Mouse (Mus musculus) heart, embryonic 12.5 days (tissue): ENCODE measurements around the gene Heatr3. TPM values are rescaled to one million over a fixed set of nuclear protein-coding genes. Genes with fewer than 3 reads are reported as not detected.

Experiments used
- ATAC-seq: fragments of 200-750 bp; cut with Nextera tagmentation; 2 replicates; pipeline ENCODE4 v1.8.0; 2017; ENCODE audit warnings: moderate TSS enrichment, moderate library complexity; ENCODE audit not compliant: insufficient number of reproducible peaks, low FRiP score
- H3K27ac ChIP-seq: fragments of 300-500 bp; sonication (generic); 2 replicates; pipeline ENCODE4 v1.5.1; 2016; ENCODE audit warnings: mild to moderate bottlenecking, moderate library complexity; ENCODE audit not compliant: poor library complexity, severe bottlenecking
- H3K27me3 ChIP-seq: fragments of 300-500 bp; sonication (generic); replicated peaks from 2 replicates; pipeline ENCODE4 v1.6.1; 2016; ENCODE audit warnings: mild to moderate bottlenecking, moderate library complexity
- H3K36me3 ChIP-seq: fragments of 300-500 bp; sonication (generic); 2 replicates; pipeline ENCODE4 v1.6.1; 2016; ENCODE audit warnings: mild to moderate bottlenecking, moderate library complexity
- H3K4me1 ChIP-seq: fragments of 300-500 bp; sonication (generic); replicated peaks from 2 replicates; pipeline ENCODE4 v1.6.1; 2016; ENCODE audit warnings: mild to moderate bottlenecking
- H3K4me2 ChIP-seq: fragments of 300-500 bp; sonication (generic); 2 replicates; pipeline ENCODE4 v1.6.1; 2016; ENCODE audit warnings: mild to moderate bottlenecking, moderate library complexity
- H3K4me3 ChIP-seq: fragments of 300-500 bp; sonication (generic); 2 replicates; pipeline ENCODE4 v1.5.1; 2016; ENCODE audit warnings: mild to moderate bottlenecking
- H3K9ac ChIP-seq: fragments of 300-500 bp; sonication (generic); 2 replicates; pipeline ENCODE4 v1.6.1; 2016; ENCODE audit warnings: mild to moderate bottlenecking, moderate library complexity
- H3K9me3 ChIP-seq: fragments of 300-500 bp; sonication (generic); replicated peaks from 2 replicates; pipeline ENCODE4 v1.6.1; 2016; ENCODE audit warnings: mild to moderate bottlenecking, moderate library complexity
- WGBS: fragments of 180-500 bp; shearing (Covaris S2); methylation state at CpG from one replicate; pipeline ENCODE4 v1.1.7; 2016; 5-methylcytosine and 5-hydroxymethylcytosine counted together
- polyA plus RNA-seq: library from polyadenylated mRNA; unstranded; fragments of >200 nt; fragmentation: Nextera tagmentation; extraction: Ambion mirVana; gene quantifications from 2 replicates; pipeline ENCODE4 v1.2.1, GENCODE M21; 2016

Heatr3 gene
- polyA plus RNA-seq, 1 experiment from 2014 or later: 33.2 TPM

DNA sequence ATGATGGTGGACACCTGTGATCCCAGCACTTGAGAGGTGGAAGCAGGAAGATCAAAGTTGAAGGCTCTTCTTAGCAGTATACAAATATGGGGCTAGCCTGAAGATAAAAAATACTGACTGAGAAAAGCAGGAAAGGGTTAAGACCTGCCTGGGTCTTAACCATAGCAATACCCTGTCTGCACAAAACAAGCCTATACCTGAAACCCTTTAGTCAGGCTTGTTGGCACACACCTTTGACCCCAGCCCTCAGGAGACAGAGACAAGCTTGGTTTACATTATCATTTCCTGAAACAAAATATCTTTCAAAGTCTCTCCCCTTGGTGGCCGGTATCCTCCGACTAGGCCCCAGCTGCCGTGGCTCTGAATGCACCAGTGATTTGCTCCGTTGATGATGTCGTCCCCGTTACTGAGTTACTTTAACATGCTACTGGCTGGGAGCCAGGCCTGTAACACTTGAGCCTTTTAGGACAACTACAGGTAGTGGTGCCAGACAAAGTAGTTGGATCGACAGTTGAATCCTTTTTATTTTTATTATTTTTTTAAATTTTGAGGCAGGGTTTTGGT lies 6.8 kb upstream of the Heatr3 start:
- no peaks in the 10 kb centered on the region for H3K27me3 ChIP-seq
- peaks cover 64% of the 10 kb centered on the region for H3K36me3 ChIP-seq
- H3K27ac ChIP-seq: no peak overlapping the region
- no peaks in the 10 kb centered on the region for H3K4me1 ChIP-seq
- no peak overlapping the region for H3K9ac ChIP-seq
- WGBS: 69% methylated on average over 7 of the region's 7 CpGs
- no peak overlapping the region for H3K4me3 ChIP-seq
- H3K9me3 ChIP-seq: no peaks in the 10 kb centered on the region
- ATAC-seq: no peak
- H3K4me2 ChIP-seq: no peak overlapping the region

DNA sequence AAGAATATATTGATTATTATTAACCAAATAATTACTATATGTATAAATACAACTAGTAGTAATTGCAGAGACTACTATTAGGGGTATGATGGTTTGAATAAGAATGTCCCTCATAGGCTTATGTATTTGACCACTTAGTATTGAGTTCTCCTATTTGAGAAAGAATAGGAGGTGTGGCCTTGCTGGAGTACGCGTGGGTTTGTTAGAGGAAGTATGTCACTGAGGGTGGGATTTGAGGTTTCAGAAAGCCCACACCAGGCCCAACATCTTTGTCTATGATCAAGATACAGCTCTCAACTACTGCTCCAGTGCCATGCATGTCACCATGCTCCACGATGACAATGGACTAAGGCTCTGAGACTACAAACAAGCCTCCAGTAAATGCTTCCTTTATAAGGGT lies 1.6 kb downstream of the Heatr3 start:
- Histone ChIP-seq H3K4me1 (peaks cover 10% of the 10 kb centered on the region), H3K36me3 (peaks cover 43% of the 10 kb centered on the region), H3K4me3 (no peak overlapping the region), H3K4me2 (no peak overlapping the region), H3K27ac (no peak overlapping the region), H3K27me3 (no peaks in the 10 kb centered on the region), H3K9ac (no peak overlapping the region), H3K9me3 (no peaks in the 10 kb centered on the region)
- 92% methylated on average over 3 of the region's 3 CpGs for WGBS
- ATAC-seq: no peak

DNA sequence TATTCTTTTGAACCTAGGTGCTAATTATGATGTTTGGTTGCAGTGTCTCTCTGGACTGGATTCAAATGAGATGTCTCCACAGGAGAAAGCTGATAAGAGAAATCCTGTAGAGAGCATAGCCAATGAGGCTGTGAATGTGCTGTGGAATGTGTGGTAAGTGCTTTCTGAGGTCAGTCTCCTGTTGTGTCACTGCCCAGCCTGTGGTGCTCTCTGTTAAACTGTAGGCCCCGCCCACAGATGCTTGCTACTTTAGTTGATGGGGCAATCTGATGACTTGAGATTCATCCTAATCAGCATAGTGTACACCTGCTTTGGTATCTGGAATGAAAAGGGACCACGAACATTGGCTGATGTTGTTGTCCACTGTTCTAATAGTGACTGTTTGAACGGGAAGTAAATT lies 4.0 kb downstream of the Heatr3 start:
- ATAC-seq: no peak
- 91% methylated on average over 3 of the region's 3 CpGs for WGBS
- peaks cover 39% of the 10 kb centered on the region for H3K36me3 ChIP-seq

DNA sequence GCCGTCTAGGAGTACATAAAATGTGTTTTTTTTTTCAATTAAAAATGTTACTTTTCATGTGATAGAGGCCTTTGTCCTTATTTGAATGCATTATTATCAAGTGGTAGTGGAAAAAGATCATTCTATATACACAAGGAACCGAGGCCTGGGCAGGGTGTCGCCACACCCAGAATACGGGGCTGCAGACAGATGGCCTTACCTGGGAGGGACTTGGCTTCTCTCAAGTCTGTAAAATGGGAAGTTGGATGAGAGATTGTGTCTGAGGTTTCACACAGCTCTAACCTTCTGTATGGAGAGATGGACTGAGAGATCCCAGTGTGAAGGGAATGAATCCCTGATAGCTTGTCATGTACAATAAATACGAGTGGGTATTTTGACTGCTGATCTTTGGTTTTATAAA lies 6.4 kb downstream of the Heatr3 start:
- Histone ChIP-seq H3K4me2 (no peak overlapping the region), H3K4me3 (no peak overlapping the region), H3K27me3 (no peaks in the 10 kb centered on the region), H3K36me3 (peaks cover 60% of the 10 kb centered on the region), H3K27ac (no peak overlapping the region), H3K9me3 (no peaks in the 10 kb centered on the region), H3K9ac (no peak overlapping the region), H3K4me1 (peaks cover 3% of the 10 kb centered on the region)
- no peak for ATAC-seq
- WGBS: 85% methylated on average over 5 of the region's 5 CpGs

More for the DNA sequence above, 4.0 kb downstream of the Heatr3 start:
- Histone ChIP-seq H3K4me1 (peaks cover 10% of the 10 kb centered on the region), H3K9ac (no peak overlapping the region), H3K27ac (no peak overlapping the region), H3K9me3 (no peaks in the 10 kb centered on the region), H3K4me2 (no peak overlapping the region), H3K27me3 (no peaks in the 10 kb centered on the region), H3K4me3 (no peak overlapping the region)

DNA sequence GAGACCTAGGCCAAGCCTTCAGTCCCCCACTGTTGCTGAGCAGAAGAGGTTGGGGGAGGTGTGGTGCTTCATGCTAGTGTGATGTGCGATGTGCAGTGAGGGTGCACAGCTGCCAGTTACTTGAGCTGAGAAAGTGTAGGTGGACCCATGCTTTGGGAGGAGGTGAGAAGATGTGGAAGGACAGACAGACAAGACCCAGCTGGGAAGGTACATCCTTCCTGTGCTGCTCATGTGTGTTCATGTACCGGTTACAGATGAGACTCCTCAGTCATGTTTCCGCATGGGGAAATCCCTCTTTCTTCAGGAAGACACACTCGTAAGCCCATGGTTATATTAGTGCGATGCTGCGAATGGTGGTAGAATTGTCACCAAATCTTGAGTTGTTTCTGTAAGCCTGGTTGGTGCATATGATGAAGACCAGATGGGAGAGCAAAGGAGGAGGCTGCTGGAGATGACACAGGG lies 13.3 kb downstream of the Heatr3 start:
- Histone ChIP-seq H3K4me3 (no peak overlapping the region), H3K9ac (no peak overlapping the region), H3K27me3 (no peaks in the 10 kb centered on the region), H3K9me3 (no peaks in the 10 kb centered on the region), H3K4me1 (no peaks in the 10 kb centered on the region), H3K4me2 (no peak overlapping the region), H3K36me3 (peaks cover 73% of the 10 kb centered on the region), H3K27ac (no peak overlapping the region)
- 96% methylated on average over 6 of the region's 6 CpGs for WGBS
- no peak for ATAC-seq

DNA sequence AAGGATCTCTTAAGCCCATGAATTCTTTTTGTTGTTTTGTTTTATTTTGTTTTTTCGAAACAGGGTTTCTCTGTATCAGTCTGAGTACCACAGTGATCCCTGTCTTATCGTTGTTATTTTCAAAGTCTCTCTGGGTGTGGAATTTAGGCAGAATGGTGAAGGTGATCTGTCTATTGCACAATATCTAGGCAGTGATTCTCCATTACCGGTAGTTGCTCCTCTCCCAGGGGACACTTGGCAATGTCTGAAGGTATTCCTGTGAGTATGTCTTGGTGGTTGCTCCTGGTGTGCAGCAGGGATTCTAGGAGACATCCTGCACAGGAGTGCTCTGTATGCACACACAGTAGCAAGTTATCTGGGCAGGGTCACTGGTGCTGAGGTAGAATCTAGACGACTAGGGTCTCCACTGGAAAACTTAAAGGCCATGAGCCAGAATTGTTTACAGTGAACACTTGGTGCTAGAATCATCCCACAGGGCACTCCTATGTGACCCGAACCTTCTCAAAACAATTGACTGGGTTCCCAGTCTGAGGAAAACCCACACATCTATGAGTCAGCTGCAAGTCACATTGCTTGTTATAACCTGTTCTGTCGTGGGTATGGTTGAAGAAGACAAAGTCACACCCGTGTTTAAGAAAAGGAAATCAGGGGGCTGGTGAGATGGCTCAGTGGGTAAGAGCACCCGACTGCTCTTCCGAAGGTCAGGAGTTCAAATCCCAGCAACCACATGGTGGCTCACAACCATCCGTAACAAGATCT lies 22.8 kb downstream of the Heatr3 start:
- no peak for ATAC-seq
- no peak overlapping the region for H3K4me3 ChIP-seq
- H3K27me3 ChIP-seq: no peaks in the 10 kb centered on the region
- no peaks in the 10 kb centered on the region for H3K4me1 ChIP-seq
- H3K27ac ChIP-seq: no peak overlapping the region
- peaks cover 81% of the 10 kb centered on the region for H3K36me3 ChIP-seq
- H3K4me2 ChIP-seq: no peak overlapping the region
- H3K9me3 ChIP-seq: no peaks in the 10 kb centered on the region
- WGBS: 86% methylated on average over 10 of the region's 10 CpGs
- H3K9ac ChIP-seq: no peak overlapping the region

DNA sequence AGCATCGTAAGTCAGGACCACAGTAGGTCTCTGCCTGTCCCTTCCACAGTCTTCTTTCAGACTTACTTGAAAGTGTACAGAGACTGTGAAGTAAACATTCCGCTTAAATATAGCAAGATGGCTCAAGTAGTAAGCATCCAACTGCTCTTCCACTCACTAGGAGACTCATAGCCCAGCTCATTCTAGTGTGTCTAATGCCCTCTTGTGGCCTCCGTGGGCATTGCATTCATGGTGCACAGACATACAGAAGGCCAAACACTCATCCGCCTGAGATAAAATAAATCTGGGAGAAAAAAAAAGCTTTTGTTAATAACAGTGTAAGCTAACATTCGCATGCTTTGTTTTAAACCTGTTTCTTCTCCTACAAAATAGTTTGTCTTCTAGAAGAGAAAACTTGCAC lies 23.8 kb downstream of the Heatr3 start:
- Histone ChIP-seq H3K27ac (no peak overlapping the region), H3K4me1 (no peaks in the 10 kb centered on the region), H3K9me3 (no peaks in the 10 kb centered on the region), H3K4me3 (no peak overlapping the region), H3K4me2 (no peak overlapping the region), H3K9ac (no peak overlapping the region), H3K36me3 (peaks cover 81% of the 10 kb centered on the region), H3K27me3 (no peaks in the 10 kb centered on the region)
- 77% methylated on average over 5 of the region's 5 CpGs for WGBS
- ATAC-seq: no peak

DNA sequence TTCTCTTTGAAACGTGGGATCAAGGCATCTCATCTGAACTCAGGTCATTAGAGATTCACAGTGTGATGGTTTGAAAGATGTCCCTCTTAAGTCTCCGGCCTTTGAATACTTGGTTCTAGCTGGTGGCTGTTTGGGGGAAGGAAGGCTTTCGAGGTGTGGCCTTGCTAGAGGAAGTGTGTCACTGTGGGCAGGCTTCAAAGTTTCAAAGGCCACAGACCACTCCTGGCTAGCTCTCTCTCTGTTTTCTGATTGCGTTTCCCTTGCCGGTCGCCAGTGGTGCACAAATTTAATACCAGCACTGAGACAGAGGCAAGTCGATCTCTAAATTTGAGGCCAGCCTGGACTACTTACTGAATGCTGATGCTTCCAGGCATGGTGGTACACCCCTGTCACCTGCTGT lies 37.6 kb downstream of the Heatr3 start:
- no peak for ATAC-seq
- 85% methylated on average over 7 of the region's 7 CpGs for WGBS
- H3K36me3 ChIP-seq: peaks cover 19% of the 10 kb centered on the region
- H3K4me2 ChIP-seq: no peak overlapping the region
- H3K4me3 ChIP-seq: no peak overlapping the region
- no peak overlapping the region for H3K27ac ChIP-seq
- no peaks in the 10 kb centered on the region for H3K4me1 ChIP-seq
- H3K9ac ChIP-seq: no peak overlapping the region
- 0 out of 2 replicates have a peak, but pooled peaks cover 3% of the 10 kb centered on the region for H3K9me3 ChIP-seq
- no peaks in the 10 kb centered on the region for H3K27me3 ChIP-seq

DNA sequence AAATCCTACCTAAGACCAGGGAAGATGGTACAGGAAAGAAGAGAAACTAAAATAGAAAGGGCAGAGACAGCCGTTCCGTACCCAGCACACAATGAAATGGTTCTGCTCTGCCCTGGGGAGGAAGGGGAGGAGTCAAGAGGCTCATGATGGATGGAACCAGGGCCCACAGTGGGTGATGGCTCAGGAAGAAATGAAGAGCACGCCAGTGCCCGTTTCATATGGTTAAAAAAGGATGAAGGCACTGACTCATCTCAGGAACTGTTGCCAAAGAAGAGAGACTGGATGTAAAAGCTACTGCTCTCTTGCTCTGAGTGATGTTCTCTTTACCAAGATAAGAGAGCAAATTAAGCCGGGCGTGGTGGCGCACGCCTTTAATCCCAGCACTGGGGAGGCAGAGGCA lies 39.6 kb downstream of the Heatr3 start:
- H3K9me3 ChIP-seq: peaks cover 3% of the 10 kb centered on the region; the same call in 1 of the 2 replicates
- no peaks in the 10 kb centered on the region for H3K4me1 ChIP-seq
- H3K27me3 ChIP-seq: no peaks in the 10 kb centered on the region
- no peak overlapping the region for H3K4me3 ChIP-seq
- no peak overlapping the region for H3K4me2 ChIP-seq
- ATAC-seq: no peak
- 88% methylated on average over 8 of the region's 8 CpGs for WGBS
- no peak overlapping the region for H3K27ac ChIP-seq
- H3K36me3 ChIP-seq: peaks cover 7% of the 10 kb centered on the region; the same call in 1 of the 2 replicates
- H3K9ac ChIP-seq: no peak overlapping the region

DNA sequence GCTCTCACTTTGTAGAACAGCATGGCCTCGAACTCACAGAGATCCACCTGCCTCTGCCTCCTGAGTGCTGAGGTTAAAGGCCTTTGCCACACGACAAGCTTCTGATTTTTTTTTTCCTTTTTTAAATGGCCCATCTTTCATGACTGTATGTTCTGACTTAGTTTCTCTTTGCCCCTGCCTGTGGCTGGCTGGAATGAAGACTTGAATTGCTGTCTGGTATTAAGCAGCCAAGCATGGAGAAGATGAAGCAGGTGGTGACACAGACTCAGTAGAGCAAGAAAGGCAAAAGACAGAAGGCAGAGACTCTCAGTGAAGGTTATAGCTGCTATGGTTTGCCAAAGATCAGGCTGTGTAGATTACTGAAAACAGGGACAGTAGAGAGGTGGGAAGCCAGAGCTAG lies 45.5 kb downstream of the Heatr3 start:
- 78% methylated on average over 2 of the region's 2 CpGs for WGBS
- no peak for ATAC-seq
- H3K27ac ChIP-seq: no peak overlapping the region
- H3K4me1 ChIP-seq: no peaks in the 10 kb centered on the region
- H3K4me3 ChIP-seq: no peak overlapping the region
- no peaks in the 10 kb centered on the region for H3K27me3 ChIP-seq
- no peak overlapping the region for H3K9ac ChIP-seq
- H3K4me2 ChIP-seq: no peak overlapping the region
- H3K36me3 ChIP-seq: no peaks in the 10 kb centered on the region
- peaks cover 3% of the 10 kb centered on the region; the same call in 1 of the 2 replicates for H3K9me3 ChIP-seq

DNA sequence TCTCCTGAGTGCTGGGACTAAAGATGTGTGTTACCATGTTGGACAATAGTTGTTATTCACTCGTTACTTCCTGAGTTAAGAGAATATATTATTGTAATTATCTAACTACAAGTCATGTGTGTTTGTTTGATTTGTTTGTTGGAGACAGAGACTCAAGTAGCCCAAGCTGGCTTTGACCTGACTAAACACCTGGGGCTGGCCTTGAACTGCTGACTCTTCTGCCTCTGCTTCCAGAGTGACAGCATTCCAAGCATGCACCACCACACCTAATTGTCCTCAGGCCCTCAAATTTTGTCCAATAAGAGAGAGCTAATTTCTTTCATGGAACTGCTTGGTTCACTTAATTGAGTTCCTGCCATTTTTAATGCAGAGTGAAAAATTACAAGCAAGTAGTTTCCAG lies 47.3 kb downstream of the Heatr3 start:
- no peak for ATAC-seq
- whole genome bisulfite sequencing: 68% methylated on average over 1 of the region's 1 CpGs
- Histone ChIP-seq H3K9me3 (no peaks in the 10 kb centered on the region; the same call in 1 of the 2 replicates), H3K4me3 (no peak overlapping the region), H3K4me2 (no peak overlapping the region), H3K36me3 (no peaks in the 10 kb centered on the region), H3K27me3 (no peaks in the 10 kb centered on the region), H3K4me1 (no peaks in the 10 kb centered on the region), H3K9ac (no peak overlapping the region), H3K27ac (no peak overlapping the region)
